Mouse (Mus musculus) forebrain, embryonic 11.5 days (tissue): ENCODE measurements at regions not wholly inside any gene's neighbourhood (a gene's known extent, or its start where the extent isn't known, plus 50 kb on each side); places are given as distances from the start of the nearest gene placed in this dataset.

Experiments used
- ATAC-seq: fragments of 200-750 bp; cut with Nextera tagmentation; replicated peaks from 2 replicates; pipeline ENCODE4 v1.8.0; 2017; ENCODE audit warnings: moderate TSS enrichment; ENCODE audit not compliant: low FRiP score
- DNase-seq: peaks from one replicate; pipeline ENCODE4 v3.0.0-alpha.2; 2017; ENCODE audit warnings: low spot score
- H3K27ac ChIP-seq: fragments of 300-500 bp; sonication (generic); 2 replicates; pipeline ENCODE4 v1.5.1; 2014; ENCODE audit warnings: low read depth, low read length
- H3K27me3 ChIP-seq: fragments of 300-500 bp; sonication (generic); 2 replicates; pipeline ENCODE4 v1.6.1; 2014; ENCODE audit warnings: mild to moderate bottlenecking, low read length, mixed read lengths; ENCODE audit not compliant: control insufficient read depth, insufficient read depth
- H3K36me3 ChIP-seq: fragments of 300-500 bp; sonication (generic); 2 replicates; pipeline ENCODE4 v1.6.1; 2014; ENCODE audit warnings: mild to moderate bottlenecking, low read length, moderate library complexity, mixed read lengths; ENCODE audit not compliant: control insufficient read depth, insufficient read depth
- H3K4me1 ChIP-seq: fragments of 300-500 bp; sonication (generic); replicated peaks from 2 replicates; pipeline ENCODE4 v1.6.1; 2014; ENCODE audit warnings: low read length, mixed read lengths; ENCODE audit not compliant: control insufficient read depth, insufficient read depth
- H3K4me2 ChIP-seq: fragments of 300-500 bp; sonication (generic); 2 replicates; pipeline ENCODE4 v1.6.1; 2014; ENCODE audit warnings: low read depth, mild to moderate bottlenecking, low read length, moderate library complexity, mixed read lengths; ENCODE audit not compliant: severe bottlenecking
- H3K4me3 ChIP-seq: fragments of 300-500 bp; sonication (generic); 2 replicates; pipeline ENCODE4 v1.5.1; 2014; ENCODE audit warnings: low read depth, low read length
- H3K9ac ChIP-seq: fragments of 300-500 bp; sonication (generic); 2 replicates; pipeline ENCODE4 v1.6.1; 2014; ENCODE audit warnings: low read length
- H3K9me3 ChIP-seq: fragments of 300-500 bp; sonication (generic); 2 replicates; pipeline ENCODE4 v1.6.1; 2016; ENCODE audit warnings: low read length, mixed read lengths; ENCODE audit not compliant: control insufficient read depth
- WGBS: fragments of 180-500 bp; shearing (Covaris S2); extraction: QIAGEN DNeasy Blood & Tissue Kit; methylation state at CpG from one replicate; pipeline ENCODE4 v1.1.7; 2014; 5-methylcytosine and 5-hydroxymethylcytosine counted together

DNA sequence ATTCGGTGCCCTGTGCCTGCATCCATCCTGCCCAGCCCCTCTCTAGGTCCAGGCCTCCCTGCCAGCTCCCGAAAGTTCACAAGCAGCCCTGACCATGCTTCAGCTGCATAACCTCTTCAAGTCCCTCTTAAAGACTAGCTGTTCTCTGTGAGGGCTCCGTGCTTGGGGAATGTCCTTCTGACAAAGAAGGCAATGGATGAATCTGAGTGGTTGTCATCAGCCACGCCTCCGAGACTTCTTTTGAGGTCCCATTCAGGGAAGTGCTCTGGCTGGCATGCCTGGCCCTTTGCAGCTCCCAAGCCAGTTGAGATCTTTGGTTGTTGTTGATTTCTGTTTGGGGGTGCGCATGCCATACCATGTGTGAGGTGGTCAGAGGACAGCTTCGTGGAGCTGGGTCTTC is 105.9 kb upstream of the Haao start:
- Histone ChIP-seq H3K36me3 (no peaks in the 10 kb centered on the region), H3K4me1 (peaks cover 18% of the 10 kb centered on the region), H3K27me3 (no peaks in the 10 kb centered on the region), H3K4me2 (no peak overlapping the region), H3K9ac (peak overlapping the region; percentile 13; the same call in 1 of the 2 replicates), H3K4me3 (no peak overlapping the region), H3K27ac (peak overlapping the region; percentile 88; the same call in 1 of the 2 replicates), H3K9me3 (no peaks in the 10 kb centered on the region)
- ATAC-seq (no peak; the same call in 1 of the 2 replicates), DNase-seq (no peak)
- WGBS = 51% methylated on average over 7 of the region's 7 CpGs

DNA sequence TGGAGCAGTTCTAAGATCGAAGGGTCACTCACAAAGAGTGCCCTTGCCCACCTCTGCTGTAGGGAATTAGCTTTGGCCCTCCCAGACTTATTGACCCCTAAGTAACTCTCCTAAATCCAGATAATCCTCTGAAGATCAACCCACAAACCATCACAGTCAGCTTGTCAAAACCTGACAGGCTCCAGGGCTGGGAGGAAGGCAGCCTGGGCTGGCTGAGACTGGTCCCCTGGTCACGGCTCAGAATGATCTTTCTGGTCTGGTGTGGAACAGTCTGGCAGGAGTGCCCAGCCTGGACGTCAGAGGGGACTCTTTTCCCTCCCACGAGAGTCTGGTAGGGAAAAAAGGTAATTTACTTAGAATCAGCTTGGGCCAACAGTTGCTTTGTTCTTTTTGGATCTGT is 99.0 kb upstream of the Haao start:
- no peak overlapping the region for H3K4me2 ChIP-seq
- H3K9me3 ChIP-seq = no peaks in the 10 kb centered on the region
- no peak overlapping the region for H3K9ac ChIP-seq
- DNase-seq = no peak
- no peak overlapping the region for H3K4me3 ChIP-seq
- 7% methylated on average over 4 of the region's 4 CpGs for WGBS
- H3K4me1 ChIP-seq = 0 out of 2 replicates have a peak, but pooled peaks cover 5% of the 10 kb centered on the region
- H3K27ac ChIP-seq = peak overlapping the region; percentile 18; the same call in 1 of the 2 replicates
- H3K27me3 ChIP-seq = no peaks in the 10 kb centered on the region
- ATAC-seq = no peak
- no peaks in the 10 kb centered on the region for H3K36me3 ChIP-seq

DNA sequence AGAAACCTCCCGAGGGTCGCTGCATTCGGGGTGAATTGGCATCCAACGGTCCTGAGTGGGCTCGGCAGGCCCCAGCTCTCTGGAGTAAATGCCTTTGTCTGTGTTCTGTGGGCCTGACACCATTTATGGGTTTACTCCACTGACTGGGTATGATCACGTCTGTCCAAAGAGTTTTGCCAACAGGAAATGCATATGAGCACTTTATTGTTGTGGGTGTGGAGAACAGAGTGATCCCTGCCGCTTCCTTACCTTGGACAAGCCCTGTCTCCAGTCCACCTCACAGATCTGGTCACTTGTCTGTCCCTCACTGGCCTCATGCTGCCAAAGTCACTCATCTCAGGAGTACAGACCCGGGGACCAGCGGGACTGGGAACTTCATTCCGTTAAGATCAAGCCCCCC is 91.6 kb upstream of the Haao start:
- H3K27me3 ChIP-seq = no peaks in the 10 kb centered on the region
- ATAC-seq = no peak
- H3K27ac ChIP-seq = peak overlapping the region; percentile 66
- H3K4me3 ChIP-seq = no peak overlapping the region
- no peak overlapping the region for H3K9ac ChIP-seq
- H3K36me3 ChIP-seq = no peaks in the 10 kb centered on the region
- 77% methylated on average over 10 of the region's 10 CpGs for WGBS
- no peak for DNase-seq
- peaks cover 20% of the 10 kb centered on the region for H3K4me1 ChIP-seq
- H3K4me2 ChIP-seq = no peak overlapping the region
- H3K9me3 ChIP-seq = no peaks in the 10 kb centered on the region

DNA sequence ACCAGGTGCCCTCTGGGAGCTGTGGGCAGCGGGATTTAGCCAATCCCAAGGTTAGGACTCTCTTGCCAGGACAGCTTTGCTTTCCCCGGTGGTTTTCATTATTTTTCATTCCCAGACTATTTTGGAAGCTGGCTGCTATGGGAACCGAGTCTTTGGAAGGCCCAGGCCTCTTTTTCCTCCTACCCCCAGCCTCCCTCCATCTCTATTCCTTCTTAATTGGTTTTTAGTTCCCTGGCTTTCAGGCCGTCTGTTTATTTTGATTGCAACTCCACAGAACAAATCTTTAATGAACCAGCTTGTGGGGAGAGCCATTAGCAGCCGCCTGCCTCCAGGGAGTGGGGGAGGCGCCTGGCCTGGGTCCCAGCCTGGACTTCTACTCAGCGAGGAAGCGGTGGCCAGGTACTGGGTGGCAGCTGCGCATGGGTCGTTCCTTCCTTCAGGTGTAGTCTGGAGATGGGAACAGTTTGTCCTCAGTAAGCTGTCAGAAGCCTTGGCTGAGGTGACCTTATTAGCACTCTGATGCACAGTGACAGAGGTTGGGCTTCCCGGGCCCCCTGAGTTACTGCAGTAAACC is 91.0 kb upstream of the Haao start:
- no peaks in the 10 kb centered on the region for H3K27me3 ChIP-seq
- WGBS = 33% methylated on average over 11 of the region's 11 CpGs
- no peak overlapping the region for H3K4me2 ChIP-seq
- no peak overlapping the region for H3K9ac ChIP-seq
- H3K4me1 ChIP-seq = peaks cover 20% of the 10 kb centered on the region
- ATAC-seq (peak; percentile 80), DNase-seq (peak; percentile 84)
- peak overlapping the region; percentile 66 for H3K27ac ChIP-seq
- H3K36me3 ChIP-seq = no peaks in the 10 kb centered on the region
- H3K4me3 ChIP-seq = no peak overlapping the region
- no peaks in the 10 kb centered on the region for H3K9me3 ChIP-seq

DNA sequence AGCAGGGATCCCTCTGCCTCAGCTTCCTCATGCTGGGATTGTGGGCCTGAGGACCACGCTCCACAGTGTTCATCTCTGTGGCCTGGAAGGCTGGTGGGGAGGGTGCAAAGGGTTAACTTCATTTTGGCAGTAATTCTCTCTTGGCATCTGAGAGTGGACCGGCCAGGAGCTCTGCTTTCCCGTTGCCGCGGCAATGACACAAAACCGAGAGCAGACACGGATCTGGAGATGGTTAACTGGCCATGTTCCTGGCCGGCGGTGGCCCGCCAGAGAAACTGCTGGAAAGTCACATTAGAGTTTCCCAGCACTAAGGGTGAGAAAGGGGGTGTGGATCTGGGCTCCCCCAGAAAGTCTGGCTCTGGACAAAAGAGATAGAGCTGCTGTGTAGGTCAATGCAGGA is 89.8 kb upstream of the Haao start:
- Histone ChIP-seq H3K9ac (no peak overlapping the region), H3K4me3 (no peak overlapping the region), H3K9me3 (no peaks in the 10 kb centered on the region), H3K4me2 (no peak overlapping the region), H3K4me1 (peaks cover 20% of the 10 kb centered on the region), H3K27me3 (no peaks in the 10 kb centered on the region), H3K36me3 (no peaks in the 10 kb centered on the region), H3K27ac (no peak overlapping the region)
- 41% methylated on average over 10 of the region's 10 CpGs for WGBS
- ATAC-seq (no peak), DNase-seq (no peak)

DNA sequence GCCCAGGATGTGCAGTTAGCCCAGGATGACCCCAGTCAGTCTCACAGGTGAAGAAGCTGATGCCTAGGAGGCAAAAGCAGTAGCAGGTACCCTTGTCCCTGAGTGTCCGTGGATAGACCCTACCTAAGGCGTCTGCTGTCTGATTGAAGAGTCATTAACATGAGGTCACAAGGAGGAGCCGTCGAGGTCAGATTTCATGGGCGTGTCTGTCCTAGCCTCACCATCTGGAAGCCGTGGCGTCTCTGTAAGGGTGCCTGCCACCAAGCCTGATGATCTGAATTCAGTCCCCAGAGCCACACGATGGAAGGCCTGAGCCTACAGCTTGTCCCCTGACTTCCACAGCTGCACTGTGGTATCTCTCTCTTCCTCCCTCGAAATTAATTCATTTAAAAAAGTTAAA is 88.9 kb upstream of the Haao start:
- H3K9ac ChIP-seq = no peak overlapping the region
- DNase-seq (no peak), ATAC-seq (no peak)
- H3K9me3 ChIP-seq = no peaks in the 10 kb centered on the region
- peaks cover 20% of the 10 kb centered on the region for H3K4me1 ChIP-seq
- no peak overlapping the region for H3K4me2 ChIP-seq
- no peaks in the 10 kb centered on the region for H3K36me3 ChIP-seq
- no peaks in the 10 kb centered on the region for H3K27me3 ChIP-seq
- no peak overlapping the region for H3K4me3 ChIP-seq
- H3K27ac ChIP-seq = no peak overlapping the region
- 81% methylated on average over 9 of the region's 9 CpGs for WGBS

DNA sequence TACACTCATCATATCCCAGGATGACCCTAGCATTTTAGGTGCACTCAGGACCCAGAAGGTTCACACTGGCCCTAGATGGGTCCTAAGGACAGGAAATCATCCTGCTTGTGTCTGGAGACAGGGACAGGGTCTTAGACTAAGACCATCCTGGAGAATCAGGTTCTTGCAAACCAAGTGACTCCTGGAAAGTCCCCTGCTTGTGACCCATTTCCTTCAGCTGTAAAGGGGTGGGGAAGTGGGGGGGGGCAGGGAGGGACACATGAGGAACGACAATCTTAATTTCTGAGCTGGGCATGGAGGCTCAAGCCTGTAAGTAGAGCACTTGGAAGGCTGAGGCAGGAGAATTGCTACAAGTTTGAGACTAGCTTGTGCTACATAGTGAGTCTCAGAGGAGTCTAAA is 88.2 kb upstream of the Haao start:
- Histone ChIP-seq H3K27me3 (no peaks in the 10 kb centered on the region), H3K4me1 (peaks cover 20% of the 10 kb centered on the region), H3K27ac (no peak overlapping the region), H3K36me3 (no peaks in the 10 kb centered on the region), H3K9me3 (no peaks in the 10 kb centered on the region), H3K4me2 (no peak overlapping the region), H3K9ac (no peak overlapping the region), H3K4me3 (no peak overlapping the region)
- no peak for DNase-seq
- no peak for ATAC-seq
- 84% methylated on average over 1 of the region's 1 CpGs for WGBS

DNA sequence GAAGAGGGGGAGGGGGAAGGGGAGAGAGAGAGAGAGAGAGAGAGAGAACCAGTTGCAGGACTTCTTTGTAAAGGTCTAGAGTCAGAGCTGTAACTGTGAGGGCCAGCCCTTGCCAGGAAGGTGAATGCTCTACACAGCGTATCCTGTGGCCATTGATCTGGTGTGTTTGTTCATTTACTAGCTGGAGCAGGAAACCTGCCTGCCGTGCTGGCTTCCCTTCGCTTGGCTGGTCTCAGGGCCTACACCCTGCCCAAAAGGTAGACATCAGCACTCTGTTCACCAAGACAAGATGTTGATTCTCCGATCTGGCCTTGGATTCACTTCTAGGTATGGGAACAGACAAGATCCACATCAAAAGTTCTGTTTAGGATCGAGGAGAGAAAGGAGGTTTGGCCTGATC is 87.5 kb upstream of the Haao start:
- Histone ChIP-seq H3K4me2 (no peak overlapping the region), H3K4me3 (no peak overlapping the region), H3K9me3 (no peaks in the 10 kb centered on the region), H3K4me1 (peaks cover 20% of the 10 kb centered on the region), H3K27ac (no peak overlapping the region), H3K27me3 (no peaks in the 10 kb centered on the region), H3K36me3 (no peaks in the 10 kb centered on the region), H3K9ac (no peak overlapping the region)
- ATAC-seq (no peak), DNase-seq (no peak)
- WGBS = 83% methylated on average over 5 of the region's 5 CpGs

DNA sequence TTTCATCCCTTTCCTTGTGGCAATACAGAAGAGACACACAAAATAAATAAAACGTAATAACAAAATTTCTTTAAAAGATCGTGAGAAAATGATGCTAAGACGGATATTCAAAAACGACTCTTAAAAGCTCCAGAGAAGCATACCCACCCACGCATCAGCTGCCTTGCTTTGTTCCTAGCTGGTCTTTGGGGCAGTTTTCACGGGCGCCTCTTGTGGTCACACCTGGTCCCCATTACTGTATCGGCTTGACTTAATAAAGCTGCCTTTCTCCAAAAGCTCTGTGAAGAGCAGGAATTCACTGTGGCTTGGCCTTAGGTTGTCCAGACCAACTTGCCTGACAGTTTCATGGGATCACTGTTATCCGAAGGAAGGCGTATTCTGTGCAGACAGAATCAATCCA is 86.0 kb upstream of the Haao start:
- H3K4me3 ChIP-seq = no peak overlapping the region
- H3K9ac ChIP-seq = no peak overlapping the region
- H3K9me3 ChIP-seq = no peaks in the 10 kb centered on the region
- H3K27me3 ChIP-seq = no peaks in the 10 kb centered on the region
- DNase-seq = no peak
- no peak overlapping the region for H3K27ac ChIP-seq
- whole genome bisulfite sequencing = 86% methylated on average over 10 of the region's 10 CpGs
- H3K36me3 ChIP-seq = no peaks in the 10 kb centered on the region
- no peak for ATAC-seq
- H3K4me2 ChIP-seq = no peak overlapping the region
- peaks cover 15% of the 10 kb centered on the region for H3K4me1 ChIP-seq
